Mouse (Mus musculus): ENCODE measurements around the gene Gm45140. TPM values are rescaled to one million over a fixed set of nuclear protein-coding genes. Genes with fewer than 3 reads are reported as not detected.

Gene Gm45140
- total and polyA plus RNA-seq, 3 experiments: 4.3 to 25.7 (median 13.0) TPM

DNA sequence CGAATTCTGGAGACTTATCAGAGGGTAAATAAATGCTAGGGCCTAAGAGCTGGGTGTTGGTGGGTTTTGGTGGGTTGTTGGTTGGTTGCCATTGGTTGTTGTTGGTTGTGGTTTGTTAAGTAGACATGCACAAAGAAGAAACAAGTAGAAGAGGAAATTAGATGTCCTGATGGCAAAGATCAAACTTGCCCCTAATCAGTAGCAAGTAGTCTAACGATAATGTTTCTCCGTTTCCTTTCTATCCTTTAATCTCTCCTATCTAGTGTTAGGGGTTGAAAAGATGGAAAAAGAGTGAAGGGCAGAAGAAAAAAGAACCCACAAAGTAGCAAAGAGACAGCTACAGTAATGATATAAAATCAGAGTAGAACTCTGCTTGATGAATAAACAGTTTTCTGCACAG lies 91.0 kb downstream of the Gm45140 start:
- DNase-seq (ENCODE audit: extremely low read depth): no peak
- H3K9me3 ChIP-seq (replicated peaks; ENCODE audit: low read length): no peaks in the 10 kb centered on the region
- H3K27ac ChIP-seq (ENCODE audit: insufficient read depth, low read depth): no peak overlapping the region
- peaks cover 0 to 3% of the 10 kb centered on the region in 2 experiments for H3K36me3 ChIP-seq (replicated peaks in 1 of 2; ENCODE audit: control insufficient read depth in 1 of 2, insufficient read depth in 1 of 2, low read length in 1 of 2)
- H3K9ac ChIP-seq (ENCODE audit: insufficient read depth, low read depth): no peak overlapping the region
- H3K4me1 ChIP-seq (ENCODE audit: control insufficient read depth in 1 of 2, insufficient read depth in 2 of 2): peaks cover 27 to 63% of the 10 kb centered on the region in 2 experiments
- in situ Hi-C loops (cut with MboI; ENCODE audit: low pct_ligation_motif_present, low pct_unique_long_range_greater_than_20kb, low sequenced_read_pairs): no loop called here
- no peak for TF ChIP-seq IRF4 (IDR thresholded peaks at IDR 0.05; ENCODE audit: low read depth, low read length)
- no peak for TF ChIP-seq KAT2A (IDR thresholded peaks at IDR 0.05; ENCODE audit: insufficient replicate concordance, low read length)
- TF ChIP-seq SMC3 (IDR thresholded peaks at IDR 0.05; ENCODE audit: low read depth, low read length): no peak
- TF ChIP-seq POLR2A (IDR thresholded peaks at IDR 0.05; ENCODE audit: low read depth, low read length): no peak
- no peak for TF ChIP-seq ZC3H11A (IDR thresholded peaks at IDR 0.05; ENCODE audit: low read depth, low read length)
- TF ChIP-seq UBTF (IDR thresholded peaks at IDR 0.05; ENCODE audit: low read depth, low read length): no peak
- TF ChIP-seq TCF12 (IDR thresholded peaks at IDR 0.05; ENCODE audit: low read depth, low read length): no peak
- TF ChIP-seq EP300 (IDR thresholded peaks at IDR 0.05; ENCODE audit: low read length): no peak
- no peak for TF ChIP-seq CTCF (conservative IDR thresholded peaks at IDR 0.05 in 1 of 2, IDR thresholded peaks at IDR 0.05 in 1 of 2; ENCODE audit: low read depth in 2 of 2, low read length in 2 of 2)
- no peak overlapping the region for H3K4me2 ChIP-seq (ENCODE audit: insufficient read depth, low read depth, poor library complexity, severe bottlenecking)
- H3K4me3 ChIP-seq (replicated peaks in 1 of 3; ENCODE audit: low read depth in 2 of 3, low read length in 2 of 3, poor library complexity in 1 of 3): no peak overlapping the region
- dilution Hi-C loops (cut with MboI; ENCODE audit: extremely low pct_ligation_motif_present, extremely low pct_unique_long_range_greater_than_20kb, low sequenced_read_pairs): no loop called here
- no peaks in the 10 kb centered on the region for H3K79me2 ChIP-seq (replicated peaks; ENCODE audit: control insufficient read depth, extremely low read depth, insufficient read depth, poor library complexity, severe bottlenecking)
- no peaks in the 10 kb centered on the region for H3K27me3 ChIP-seq (replicated peaks)

DNA sequence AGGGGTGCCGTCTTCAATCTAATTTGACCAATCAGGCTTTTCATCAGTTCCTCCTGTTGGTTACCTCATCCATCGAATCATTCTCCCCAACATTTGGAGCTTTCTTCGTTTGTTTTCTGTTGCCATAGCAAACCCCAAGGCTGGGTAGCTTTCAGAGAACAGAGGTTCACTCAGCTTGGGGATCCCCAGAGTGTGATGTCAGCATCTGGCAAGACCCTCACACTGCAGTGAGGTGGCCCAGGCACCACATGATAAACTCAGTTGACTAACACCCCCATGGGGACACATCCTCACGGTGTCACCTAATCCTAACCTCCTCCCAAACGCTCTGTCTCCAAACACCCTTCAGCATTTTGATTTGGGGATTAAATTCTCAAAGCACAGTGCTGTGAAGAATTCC lies 92.3 kb downstream of the Gm45140 start:
- H3K27me3 ChIP-seq (replicated peaks): no peaks in the 10 kb centered on the region
- H3K9me3 ChIP-seq (replicated peaks; ENCODE audit: low read length): no peaks in the 10 kb centered on the region
- DNase-seq (ENCODE audit: extremely low read depth): peak; percentile 24
- in situ Hi-C loops (cut with MboI; ENCODE audit: low pct_ligation_motif_present, low pct_unique_long_range_greater_than_20kb, low sequenced_read_pairs): no loop called here
- TF ChIP-seq USF2 (conservative IDR thresholded peaks at IDR 0.05; ENCODE audit: low read depth, low read length) (no peak), MEF2A (IDR thresholded peaks at IDR 0.05; ENCODE audit: borderline replicate concordance, low read depth, low read length) (no peak), ZC3H11A (IDR thresholded peaks at IDR 0.05; ENCODE audit: low read depth, low read length) (no peak), SMC3 (IDR thresholded peaks at IDR 0.05; ENCODE audit: low read depth, low read length) (no peak), JUND (conservative IDR thresholded peaks at IDR 0.05; ENCODE audit: low read depth, low read length) (no peak), PAX5 (IDR thresholded peaks at IDR 0.05; ENCODE audit: low read length) (no peak), TBP (conservative IDR thresholded peaks at IDR 0.05; ENCODE audit: low read depth, low read length) (no peak), MXI1 (IDR thresholded peaks at IDR 0.05; ENCODE audit: low read depth, low read length) (no peak), SIN3A (IDR thresholded peaks at IDR 0.05; ENCODE audit: low read length) (no peak), MAFK (IDR thresholded peaks at IDR 0.05; ENCODE audit: insufficient replicate concordance, low read length) (no peak), POLR2AphosphoS2 (IDR thresholded peaks at IDR 0.05; ENCODE audit: low read depth, low read length) (no peak), POLR2A (IDR thresholded peaks at IDR 0.05; ENCODE audit: low read depth, low read length) (no peak), GABPA (IDR thresholded peaks at IDR 0.05; ENCODE audit: insufficient replicate concordance, low read depth, low read length) (no peak)
- peak overlapping the region in 1 of 3 experiments; percentile 8 for H3K4me3 ChIP-seq (replicated peaks in 1 of 3; ENCODE audit: low read depth in 2 of 3, low read length in 2 of 3, poor library complexity in 1 of 3)
- dilution Hi-C loops (cut with MboI; ENCODE audit: extremely low pct_ligation_motif_present, extremely low pct_unique_long_range_greater_than_20kb, low sequenced_read_pairs): no loop called here
- H3K4me2 ChIP-seq (ENCODE audit: insufficient read depth, low read depth, poor library complexity, severe bottlenecking): no peak overlapping the region; the same call in 1 of the 2 replicates
- H3K36me3 ChIP-seq (replicated peaks in 1 of 2; ENCODE audit: control insufficient read depth in 1 of 2, insufficient read depth in 1 of 2, low read length in 1 of 2): peaks cover 0 to 3% of the 10 kb centered on the region in 2 experiments
- no peak overlapping the region for H3K27ac ChIP-seq (ENCODE audit: insufficient read depth, low read depth)
- H3K79me2 ChIP-seq (replicated peaks; ENCODE audit: control insufficient read depth, extremely low read depth, insufficient read depth, poor library complexity, severe bottlenecking): no peaks in the 10 kb centered on the region
- peaks cover 27 to 54% of the 10 kb centered on the region in 2 experiments for H3K4me1 ChIP-seq (ENCODE audit: control insufficient read depth in 1 of 2, insufficient read depth in 2 of 2)
- H3K9ac ChIP-seq (ENCODE audit: insufficient read depth, low read depth): peak overlapping the region; percentile 2; the same call in 1 of the 2 replicates

All from CH12.LX (cell line).